Mouse (Mus musculus) limb, embryonic 14.5 days (tissue): ENCODE measurements around the gene Kctd7. TPM values are rescaled to one million over a fixed set of nuclear protein-coding genes. Genes with fewer than 3 reads are reported as not detected.

ENCODE experiments used
- ATAC-seq: fragments of 200-750 bp; cut with Nextera tagmentation; 2 replicates; pipeline ENCODE4 v1.8.0; 2017; ENCODE audit warnings: low read depth, moderate number of reproducible peaks, moderate TSS enrichment; ENCODE audit not compliant: low FRiP score
- DNase-seq: peaks from one replicate; pipeline ENCODE4 v3.0.0-alpha.2; 2015; ENCODE audit warnings: low spot score
- H3K27ac ChIP-seq: fragments of 300-500 bp; sonication (generic); replicated peaks from 2 replicates; pipeline ENCODE4 v1.5.1; 2014; ENCODE audit warnings: low read depth, mild to moderate bottlenecking, low read length, moderate library complexity, mixed read lengths
- H3K27me3 ChIP-seq: fragments of 300-500 bp; sonication (generic); 2 replicates; pipeline ENCODE4 v1.6.1; 2014; ENCODE audit warnings: low read length, mixed read lengths; ENCODE audit not compliant: control insufficient read depth, insufficient read depth
- H3K36me3 ChIP-seq: fragments of 300-500 bp; sonication (generic); 2 replicates; pipeline ENCODE4 v1.6.1; 2014; ENCODE audit warnings: mild to moderate bottlenecking, low read length, moderate library complexity, mixed read lengths; ENCODE audit not compliant: control insufficient read depth, insufficient read depth
- H3K4me1 ChIP-seq: fragments of 300-500 bp; sonication (generic); 2 replicates; pipeline ENCODE4 v1.6.1; 2014; ENCODE audit warnings: antibody characterized with exemption, low read length, mixed read lengths; ENCODE audit not compliant: control insufficient read depth, insufficient read depth
- H3K4me2 ChIP-seq: fragments of 300-500 bp; sonication (generic); replicated peaks from 2 replicates; pipeline ENCODE4 v1.6.1; 2014; ENCODE audit warnings: low read depth, mild to moderate bottlenecking, low read length, moderate library complexity; ENCODE audit not compliant: severe bottlenecking
- H3K4me3 ChIP-seq: fragments of 300-500 bp; sonication (generic); replicated peaks from 2 replicates; pipeline ENCODE4 v1.5.1; 2014; ENCODE audit warnings: low read length
- H3K9ac ChIP-seq: fragments of 300-500 bp; sonication (generic); 2 replicates; pipeline ENCODE4 v1.6.1; 2014; ENCODE audit warnings: mild to moderate bottlenecking, low read depth, low read length, moderate library complexity; ENCODE audit not compliant: severe bottlenecking
- H3K9me3 ChIP-seq: fragments of 300-500 bp; sonication (generic); 2 replicates; pipeline ENCODE4 v1.6.1; 2016; ENCODE audit warnings: low read length; ENCODE audit not compliant: control insufficient read depth
- POLR2A ChIP-seq: fragments of 200-500 bp; IDR thresholded peaks from 2 replicates; pipeline ENCODE4 v1.8.0; 2012; ENCODE audit warnings: inconsistent platforms, mild to moderate bottlenecking, moderate library complexity, borderline replicate concordance; ENCODE audit not compliant: insufficient read depth, insufficient read length; ENCODE audit errors: extremely low read depth
- WGBS: fragments of 180-500 bp; shearing (Covaris S2); extraction: QIAGEN DNeasy Blood & Tissue Kit; methylation state at CpG from one replicate; pipeline ENCODE4 v1.1.7; 2014; 5-methylcytosine and 5-hydroxymethylcytosine counted together
- polyA plus RNA-seq, 2 experiments: library from polyadenylated mRNA; depleted of rRNA in 1 of 2; stranded (reverse) in 1 of 2; unstranded in 1 of 2; fragments of >200 nt; fragmentation: Nextera tagmentation in 1 of 2; extraction: Ambion mirVana in 1 of 2; gene quantifications; 2 replicates each; pipeline versions ENCODE4 v1.2.1 to v1.2.3; 2012 to 2014

Gene Kctd7
- polyA plus RNA-seq, 2 experiments, result 5.5 to 6.2 TPM

- DNase-seq, result no peak
- Histone ChIP-seq H3K9me3 (no peaks in the 10 kb centered on the region), H3K4me1 (no peaks in the 10 kb centered on the region), H3K36me3 (peaks cover 47% of the 10 kb centered on the region), H3K27me3 (no peaks in the 10 kb centered on the region), H3K9ac (no peak overlapping the region), H3K27ac (no peak overlapping the region), H3K4me3 (no peak overlapping the region), H3K4me2 (no peak overlapping the region)
- WGBS, result 76% methylated on average over 6 of the region's 6 CpGs
- ATAC-seq, result no peak
- TF ChIP-seq POLR2A, result no peak
These were observed 59.9 kb downstream of the Kctd7 start for GRCm38 (mm10) chr5:130204560-130204959.

Other genes with a start within 250 kb of the Kctd7 start
- gene Zbed5, start 249.1 kb upstream of the Kctd7 start, polyA plus RNA-seq (2012; rRNA removed), result 8.8 and 9.1 TPM in 2 replicates
- 8.2 and 8.4 TPM in 2 replicates for gene Zbed5, start 249.1 kb upstream of the Kctd7 start, polyA plus RNA-seq (2014; fragmentation: Nextera tagmentation; extraction: Ambion mirVana)
- gene Phkg1, start 246.3 kb upstream of the Kctd7 start, polyA plus RNA-seq (2012; rRNA removed), result 0.29 and 0.40 TPM in 2 replicates
- gene Phkg1, start 246.3 kb upstream of the Kctd7 start, polyA plus RNA-seq (2014; fragmentation: Nextera tagmentation; extraction: Ambion mirVana), result 0.21 TPM in 1 of 2 replicates, not detected in the other
- 4.3 and 4.5 TPM in 2 replicates for gene Nupr1l, start 236.3 kb upstream of the Kctd7 start, polyA plus RNA-seq (2012; rRNA removed)
- gene Nupr1l, start 236.3 kb upstream of the Kctd7 start, polyA plus RNA-seq (2014; fragmentation: Nextera tagmentation; extraction: Ambion mirVana), result 2.6 and 3.1 TPM in 2 replicates
- gene Vkorc1l1, start 202.9 kb upstream of the Kctd7 start, polyA plus RNA-seq (2012; rRNA removed), result 35.7 and 41.8 TPM in 2 replicates
- 25.8 and 26.1 TPM in 2 replicates for gene Vkorc1l1, start 202.9 kb upstream of the Kctd7 start, polyA plus RNA-seq (2014; fragmentation: Nextera tagmentation; extraction: Ambion mirVana)
- gene Gusb, start 141.8 kb upstream of the Kctd7 start, polyA plus RNA-seq (2012; rRNA removed), result 37.2 and 43.5 TPM in 2 replicates
- 54.4 and 57.5 TPM in 2 replicates for gene Gusb, start 141.8 kb upstream of the Kctd7 start, polyA plus RNA-seq (2014; fragmentation: Nextera tagmentation; extraction: Ambion mirVana)
- gene Asl, start 115.6 kb upstream of the Kctd7 start, polyA plus RNA-seq (2012; rRNA removed), result 21.5 and 24.5 TPM in 2 replicates
- gene Asl, start 115.6 kb upstream of the Kctd7 start, polyA plus RNA-seq (2014; fragmentation: Nextera tagmentation; extraction: Ambion mirVana), result 34.5 and 36.5 TPM in 2 replicates
- gene Crcp, start 115.6 kb upstream of the Kctd7 start, polyA plus RNA-seq (2012; rRNA removed), result 16.6 and 24.2 TPM in 2 replicates
- gene Crcp, start 115.6 kb upstream of the Kctd7 start, polyA plus RNA-seq (2014; fragmentation: Nextera tagmentation; extraction: Ambion mirVana), result 25.3 and 25.4 TPM in 2 replicates
- 59.3 and 68.2 TPM in 2 replicates for gene Tpst1, start 71.5 kb upstream of the Kctd7 start, polyA plus RNA-seq (2012; rRNA removed)
- gene Tpst1, start 71.5 kb upstream of the Kctd7 start, polyA plus RNA-seq (2014; fragmentation: Nextera tagmentation; extraction: Ambion mirVana), result 114 and 117 TPM in 2 replicates
- gene Rabgef1, start 26.9 kb downstream of the Kctd7 start, polyA plus RNA-seq (2012; rRNA removed), result 20.2 and 21.7 TPM in 2 replicates
- gene Rabgef1, start 26.9 kb downstream of the Kctd7 start, polyA plus RNA-seq (2014; fragmentation: Nextera tagmentation; extraction: Ambion mirVana), result 19.4 and 24.2 TPM in 2 replicates
- gene Tmem248, start 72.2 kb downstream of the Kctd7 start, polyA plus RNA-seq (2012; rRNA removed), result 36.1 and 41.1 TPM in 2 replicates
- gene Tmem248, start 72.2 kb downstream of the Kctd7 start, polyA plus RNA-seq (2014; fragmentation: Nextera tagmentation; extraction: Ambion mirVana), result 42.2 and 49.6 TPM in 2 replicates
- gene Sbds, start 110.7 kb downstream of the Kctd7 start, polyA plus RNA-seq (2012; rRNA removed), result 31.3 and 51.9 TPM in 2 replicates
- 48.2 and 50.8 TPM in 2 replicates for gene Sbds, start 110.7 kb downstream of the Kctd7 start, polyA plus RNA-seq (2014; fragmentation: Nextera tagmentation; extraction: Ambion mirVana)
- 14.7 and 15.3 TPM in 2 replicates for gene Tyw1, start 110.8 kb downstream of the Kctd7 start, polyA plus RNA-seq (2012; rRNA removed)
- 25.3 and 29.0 TPM in 2 replicates for gene Tyw1, start 110.8 kb downstream of the Kctd7 start, polyA plus RNA-seq (2014; fragmentation: Nextera tagmentation; extraction: Ambion mirVana)
- 1.3 and 1.7 TPM in 2 replicates for gene Caln1, start 224.6 kb downstream of the Kctd7 start, polyA plus RNA-seq (2012; rRNA removed)
- gene Caln1, start 224.6 kb downstream of the Kctd7 start, polyA plus RNA-seq (2014; fragmentation: Nextera tagmentation; extraction: Ambion mirVana), result 0.91 and 2.5 TPM in 2 replicates
- not detected in 2 replicates for gene A330070K13Rik, start 239.8 kb downstream of the Kctd7 start, polyA plus RNA-seq (2012; rRNA removed)
- 0.52 TPM in 1 of 2 replicates, not detected in the other for gene A330070K13Rik, start 239.8 kb downstream of the Kctd7 start, polyA plus RNA-seq (2014; fragmentation: Nextera tagmentation; extraction: Ambion mirVana)